Mouse (Mus musculus) monocyte, adult 5-6 weeks (primary cell): ENCODE data around the gene 2700081O15Rik. TPM values are rescaled to one million over a fixed set of nuclear protein-coding genes. Genes with fewer than 3 reads are reported as not detected.

Experiments
- ATAC-seq: fragments of 153-309, 156-312 bp; replicated peaks from 2 replicates; pipeline ENCODE4 v1.8.0; 2017; ENCODE audit warnings: mild to moderate bottlenecking; ENCODE audit not compliant: low TSS enrichment, insufficient number of reproducible peaks, severe bottlenecking, poor library complexity, low FRiP score
- total RNA-seq: library from RNA; stranded (forward); fragments of 200-1000, 200-491, 200-594 nt; gene quantifications from 3 replicates; pipeline ENCODE4 v1.2.3, GENCODE M21; 2017

The 2700081O15Rik gene
- total RNA-seq, 1 experiment from 2014 or later = 0.38 TPM

- ATAC-seq = no peak
Measured at GRCm38 (mm10) chr19:7456803-7457202, 39.4 kb downstream of the 2700081O15Rik start.

- ATAC-seq = no peak
Measured at GRCm38 (mm10) chr19:7458901-7459300, 41.5 kb downstream of the 2700081O15Rik start.

DNA sequence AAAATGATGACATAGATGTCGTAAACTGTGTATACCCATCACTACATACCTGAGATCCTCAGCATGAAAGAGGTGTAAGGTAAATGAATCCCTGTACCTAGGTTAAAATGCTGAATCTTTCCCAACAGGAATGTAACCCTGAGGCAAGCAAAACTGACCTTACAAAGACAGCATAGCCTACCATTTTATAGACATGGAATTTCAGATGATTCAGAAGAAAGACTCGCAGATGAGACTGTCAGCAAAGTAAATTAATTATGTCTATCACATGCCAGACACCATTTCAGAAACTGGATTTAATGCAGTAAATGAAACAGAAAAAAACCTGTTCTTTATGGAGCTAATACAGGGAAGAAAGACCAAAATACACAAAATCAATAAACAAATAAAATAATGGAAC is 41.9 kb downstream of the 2700081O15Rik start:
- no peak for ATAC-seq

- no peak for ATAC-seq
Measured at GRCm38 (mm10) chr19:7467915-7468314, 50.5 kb downstream of the 2700081O15Rik start.

GRCm38 (mm10) chr19:7470643-7471042 is 53.2 kb downstream of the 2700081O15Rik start:
- ATAC-seq = no peak

Other genes starting within 250 kb of the 2700081O15Rik start
- gene Otub1, start 211.3 kb upstream of the 2700081O15Rik start, total RNA-seq = 71.4 to 75.8 TPM (median 73.8 TPM) in 3 replicates
- gene Cox8a, start 200.0 kb upstream of the 2700081O15Rik start, total RNA-seq = 236 to 274 TPM (median 246 TPM) in 3 replicates
- 14.9 to 17.6 TPM (median 17.5 TPM) in 3 replicates for gene Naa40, start 176.4 kb upstream of the 2700081O15Rik start, total RNA-seq
- not detected in 3 replicates for gene Rcor2, start 150.3 kb upstream of the 2700081O15Rik start, total RNA-seq
- 24.9 to 78.8 TPM (median 41.5 TPM) in 3 replicates for gene Mark2, start 75.8 kb upstream of the 2700081O15Rik start, total RNA-seq
- 4.9 to 10.9 TPM (median 5.4 TPM) in 3 replicates for gene Spindoc, start 34.6 kb upstream of the 2700081O15Rik start, total RNA-seq
- 39.5 to 72.4 TPM (median 47.7 TPM) in 3 replicates for gene Rtn3, start 65.7 kb downstream of the 2700081O15Rik start, total RNA-seq
- 38.2 to 51.2 TPM (median 49.7 TPM) in 3 replicates for gene Atl3, start 76.4 kb downstream of the 2700081O15Rik start, total RNA-seq
- gene Pla2g16, start 139.8 kb downstream of the 2700081O15Rik start, total RNA-seq = 42.1 to 80.1 TPM (median 51.4 TPM) in 3 replicates
- gene Lgals12, start 189.6 kb downstream of the 2700081O15Rik start, total RNA-seq = not detected in 3 replicates
- gene Hrasls5, start 194.9 kb downstream of the 2700081O15Rik start, total RNA-seq = 0.96 to 1.3 TPM in 2 of 3 replicates, not detected in the other